Mouse (Mus musculus) 416B (cell line): ENCODE results near the gene Ube2u.

Experiments used
- DNase-seq: peaks from one replicate; pipeline ENCODE4 v3.0.0; 2011; ENCODE audit warnings: low read depth

Ube2u gene

DNA sequence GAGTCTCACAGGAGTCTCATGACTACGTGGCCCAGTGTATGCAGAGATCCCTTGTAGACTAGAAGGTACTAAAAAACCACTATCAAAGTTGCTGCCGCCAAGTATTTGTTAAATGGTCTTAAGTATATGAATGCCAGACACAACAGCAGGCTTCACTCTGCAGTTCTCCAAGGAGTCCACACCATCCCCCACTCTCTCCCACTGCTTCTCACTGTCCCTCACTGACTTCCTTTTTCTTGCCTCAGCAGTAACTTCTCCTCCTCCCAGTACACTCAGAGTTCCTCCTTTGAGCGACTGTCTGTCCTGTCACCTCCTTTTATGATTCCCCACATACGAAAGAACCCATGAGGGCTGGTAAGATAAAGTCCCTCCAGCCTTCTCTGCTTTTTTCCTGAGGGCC is 69.3 kb downstream of the Ube2u start:
- no peak for DNase-seq

DNA sequence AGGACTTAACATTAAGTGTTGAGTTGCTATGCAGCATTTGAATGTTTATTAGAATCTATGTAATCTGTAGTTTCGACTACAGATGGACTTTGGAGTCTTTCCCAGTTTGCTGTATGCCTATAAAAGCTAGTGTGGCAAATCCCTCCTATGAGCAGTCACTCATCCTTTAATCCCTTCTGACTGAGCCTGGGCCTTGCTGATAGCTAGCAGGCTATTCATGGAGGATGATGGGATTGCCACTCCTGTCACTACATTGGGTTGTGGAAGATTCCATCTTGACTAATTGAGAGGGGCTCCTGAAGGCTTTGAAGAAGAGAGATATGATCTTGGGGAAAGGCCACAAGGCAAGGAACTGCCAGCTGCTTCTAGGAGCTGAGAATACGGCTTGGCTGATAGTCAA is 74.6 kb downstream of the Ube2u start:
- no peak for DNase-seq

DNA sequence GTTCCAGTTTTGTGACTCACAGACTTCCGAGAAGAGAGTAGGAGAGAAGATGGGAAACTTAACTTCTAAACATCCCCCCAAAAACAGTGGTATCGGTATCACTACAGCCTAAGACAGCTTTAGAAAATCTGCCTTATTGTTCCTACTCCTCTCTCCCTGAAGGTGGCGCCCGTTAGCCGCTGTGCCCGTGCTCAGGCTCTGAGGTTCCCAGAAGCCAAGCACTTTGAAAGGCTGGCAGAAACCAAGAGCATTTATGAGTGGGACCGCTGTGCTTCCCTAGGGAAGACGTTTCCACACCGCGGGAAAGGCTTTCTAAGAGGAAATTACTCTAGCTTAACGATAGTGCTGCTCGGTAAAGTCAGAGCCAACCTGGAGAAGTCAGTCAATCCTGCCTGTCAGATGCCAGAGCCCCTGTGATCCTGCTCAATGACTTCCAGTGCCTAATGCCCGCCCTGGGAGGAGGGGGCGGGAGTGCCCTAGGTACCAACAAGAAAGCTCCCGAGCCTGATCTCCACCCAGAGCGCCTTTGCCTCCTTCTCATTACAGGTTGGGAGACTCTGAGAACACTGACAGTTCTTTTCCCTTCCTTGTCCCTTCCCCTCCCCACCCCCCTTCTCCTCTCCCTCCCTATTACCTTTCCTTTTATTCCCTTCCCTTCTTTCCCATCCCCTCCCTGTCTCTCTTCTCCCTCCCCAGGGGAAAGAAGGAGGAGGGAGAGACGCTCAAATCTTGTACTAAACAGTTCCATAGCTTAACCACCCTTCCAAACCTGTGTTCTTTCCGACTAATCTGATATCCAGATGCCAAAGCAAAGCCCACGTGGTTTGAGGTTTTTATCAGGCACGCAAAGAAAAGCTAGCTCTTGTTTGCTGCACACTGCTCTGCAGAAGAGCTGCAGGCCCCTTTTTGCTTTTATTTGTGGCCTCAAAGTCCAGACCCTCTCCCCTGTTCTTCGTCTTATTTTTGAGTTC is 109.9 kb downstream of the Ube2u start:
- peak; percentile 39 for DNase-seq

DNA sequence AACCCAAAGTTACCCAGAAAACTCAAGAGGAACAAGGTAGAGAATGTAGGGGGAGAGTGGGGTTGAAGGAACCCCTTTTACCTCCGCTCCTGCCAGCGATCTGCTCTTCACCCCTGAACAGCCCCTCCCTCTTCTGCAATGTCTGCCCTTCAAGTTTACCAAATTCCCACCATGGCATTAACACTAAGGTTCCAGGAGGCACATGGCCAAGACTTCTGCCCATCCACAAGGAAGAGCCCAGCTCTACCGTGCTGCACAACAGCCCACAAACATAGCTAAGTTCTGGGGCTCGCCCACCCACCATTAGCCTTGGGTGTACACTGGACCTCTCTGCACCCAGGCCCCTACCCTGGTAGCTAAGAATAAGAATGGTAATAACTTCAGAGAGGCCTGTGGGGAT is 117.1 kb downstream of the Ube2u start:
- DNase-seq: no peak

DNA sequence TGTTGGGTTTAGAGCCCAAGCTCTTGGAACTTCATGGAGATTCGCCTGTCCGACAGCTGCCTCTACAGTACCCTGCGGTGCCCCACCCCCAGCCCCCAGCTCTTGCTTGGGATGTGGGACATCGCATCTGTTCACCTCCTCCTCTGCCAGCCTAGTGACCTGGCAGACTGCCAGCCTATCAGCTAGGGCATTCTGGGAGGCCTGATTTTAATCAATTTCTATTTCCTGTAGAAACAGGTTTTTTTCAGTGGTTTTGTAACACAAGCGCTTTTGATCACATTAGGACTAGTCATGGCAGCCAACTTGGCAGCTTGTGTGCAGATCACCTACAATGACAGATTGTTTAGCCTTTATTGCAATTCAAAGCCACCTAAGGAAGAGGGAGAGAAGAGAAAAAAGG is 118.0 kb downstream of the Ube2u start:
- peak; percentile 2 for DNase-seq

DNA sequence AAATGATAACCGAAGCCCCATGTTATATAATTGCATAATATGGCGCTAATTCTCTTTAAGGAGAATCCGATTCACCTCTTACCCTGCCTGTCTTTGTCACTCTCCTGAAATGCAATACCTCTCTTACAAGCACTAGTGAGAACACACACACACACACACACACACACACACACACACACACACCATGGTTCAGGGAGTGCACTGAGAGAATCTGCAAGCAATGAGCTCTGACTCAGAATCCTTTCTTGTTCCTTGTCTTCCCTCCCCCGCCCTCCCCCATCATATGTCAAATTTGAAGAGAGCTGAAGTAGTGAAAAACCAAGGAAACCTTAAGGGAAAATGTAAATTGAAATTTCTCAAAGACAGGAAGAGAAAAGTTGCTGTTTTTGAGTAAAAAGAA is 118.4 kb downstream of the Ube2u start:
- no peak for DNase-seq
